Mouse (Mus musculus): ENCODE results near the gene Ywhaq. TPM values are rescaled to one million over a fixed set of nuclear protein-coding genes. Genes with fewer than 3 reads are reported as not detected.

Gene Ywhaq
- 313 and 413 TPM in 2 replicates for polyA plus RNA-seq (2015; fragmentation: Nextera tagmentation; extraction: Ambion mirVana)

DNA sequence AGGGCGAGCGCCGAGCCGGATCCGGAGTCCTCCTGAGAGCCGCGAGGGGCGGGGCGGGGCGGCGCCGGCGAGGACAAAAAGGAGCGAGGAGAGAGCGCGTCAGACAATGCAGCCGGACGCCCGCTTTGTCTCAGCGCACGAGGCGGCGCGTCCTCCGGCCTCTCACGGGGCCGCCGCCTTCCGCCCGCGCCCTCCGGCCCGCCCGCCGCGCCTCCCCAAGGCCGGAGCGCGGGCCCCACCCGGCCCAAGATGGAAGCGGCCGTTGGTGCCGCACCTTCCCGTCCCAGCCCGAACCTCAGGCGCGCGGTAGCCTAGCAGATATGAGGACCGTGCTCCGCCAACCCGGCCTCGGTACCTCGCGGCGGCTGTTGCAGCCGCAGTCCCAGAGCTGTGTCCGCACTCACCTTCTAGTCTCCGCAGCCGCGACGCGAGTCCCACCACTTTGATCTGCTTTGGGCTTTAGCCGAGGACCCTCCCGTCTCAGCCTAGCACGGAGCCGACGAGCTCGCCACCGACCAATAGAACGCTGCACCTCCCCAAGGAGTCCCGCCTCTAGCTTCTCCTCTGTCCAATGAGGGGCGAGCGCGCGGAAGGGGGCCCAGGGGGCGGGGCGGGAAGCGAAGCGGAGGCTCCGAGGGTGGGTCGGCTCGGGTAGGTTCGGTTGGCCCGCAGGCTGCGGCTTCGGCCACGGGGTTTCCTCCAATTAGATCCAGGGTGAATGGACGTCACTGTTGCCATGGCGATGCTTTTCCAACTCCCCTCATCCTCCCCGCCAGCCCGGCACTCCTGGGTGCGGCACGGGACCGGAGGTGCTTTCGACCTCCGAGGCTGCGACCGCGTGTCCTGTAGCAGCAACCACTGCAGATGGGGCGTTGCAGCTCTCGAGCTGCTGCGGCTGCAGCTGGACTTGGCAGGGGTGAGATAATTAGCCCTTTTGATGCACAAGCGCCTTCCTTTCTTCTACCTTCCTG, at the start of gene Ywhaq:
Gene Ywhaq, minus strand, starts transcription at position 538 of the 971 bp plus-strand sequence.

DNA sequence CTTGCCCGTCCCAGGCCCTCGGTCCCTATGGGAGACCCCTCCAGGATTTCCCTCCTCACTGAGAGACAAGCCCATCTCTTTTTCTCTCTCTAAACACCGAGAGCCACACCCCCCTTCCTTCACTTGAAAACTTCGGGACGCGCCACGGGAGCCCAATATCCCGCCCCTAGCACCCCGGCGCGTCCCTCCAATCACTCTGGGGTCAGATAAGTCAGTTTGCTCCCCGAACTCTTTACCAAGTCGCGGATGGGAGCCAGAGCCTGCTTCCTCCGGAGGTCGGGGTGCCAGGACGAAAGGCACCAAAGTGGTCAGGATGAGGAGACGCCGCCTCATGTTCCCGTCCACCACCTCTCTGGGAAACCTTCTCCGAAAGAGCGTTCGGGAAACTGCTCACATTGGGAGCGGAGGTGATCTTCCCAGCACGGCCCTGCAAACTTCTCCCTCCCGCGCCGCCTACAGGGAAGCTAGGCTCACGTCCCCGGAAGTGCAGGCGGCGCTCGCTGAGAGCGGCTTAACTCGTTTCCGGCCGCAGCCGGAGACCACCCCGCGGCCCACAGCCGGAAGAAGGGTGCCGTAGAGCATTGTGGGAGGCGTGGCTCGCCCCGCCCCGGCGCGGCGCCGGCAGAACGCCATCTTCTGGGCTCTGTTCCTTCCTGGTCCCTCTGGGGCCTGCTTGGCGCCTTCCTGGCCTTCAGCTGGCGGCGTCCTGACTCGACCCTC, 44.2 kb downstream of the Ywhaq start, which contains the start of gene Adam17:
Gene Adam17, minus strand, starts transcription at position 533 of the 720 bp plus-strand sequence.

Other genes starting within 250 kb of the Ywhaq start
- 47.0 and 48.4 TPM in 2 replicates for gene Cpsf3, start 132.2 kb downstream of the Ywhaq start, polyA plus RNA-seq (2015; fragmentation: Nextera tagmentation; extraction: Ambion mirVana)
- gene Itgb1bp1, start 131.4 kb downstream of the Ywhaq start, polyA plus RNA-seq (2015; fragmentation: Nextera tagmentation; extraction: Ambion mirVana), result 42.5 and 48.1 TPM in 2 replicates
- gene Iah1, start 101.2 kb downstream of the Ywhaq start, polyA plus RNA-seq (2015; fragmentation: Nextera tagmentation; extraction: Ambion mirVana), result 102 and 104 TPM in 2 replicates
- gene Adam17, start 44.0 kb downstream of the Ywhaq start, polyA plus RNA-seq (2015; fragmentation: Nextera tagmentation; extraction: Ambion mirVana), result 21.1 and 21.5 TPM in 2 replicates